Mouse (Mus musculus): ENCODE results near the gene Cradd. TPM values are rescaled to one million over a fixed set of nuclear protein-coding genes. Genes with fewer than 3 reads are reported as not detected.

Gene Cradd
- 16.6 and 18.6 TPM in 2 replicates for polyA plus RNA-seq (2012; rRNA removed)

GRCm38 (mm10) chr10:95323393-95324277 lies at the start of gene Cradd:
Cradd (minus strand) TSS chr10:95324133.

Other genes starting within 250 kb of the Cradd start
- 51.2 and 62.5 TPM in 2 replicates for gene Socs2, start 93.0 kb upstream of the Cradd start, polyA plus RNA-seq (2012; rRNA removed)
- 55.9 and 56.2 TPM in 2 replicates for gene Mrpl42, start 177.8 kb upstream of the Cradd start, polyA plus RNA-seq (2012; rRNA removed)
- 21.2 and 26.6 TPM in 2 replicates for gene Ube2n, start 191.0 kb upstream of the Cradd start, polyA plus RNA-seq (2012; rRNA removed)
- 128 and 142 TPM in 2 replicates for gene Nudt4, start 240.0 kb upstream of the Cradd start, polyA plus RNA-seq (2012; rRNA removed)